Mouse (Mus musculus) embryonic fibroblast, embryonic 13.5 days (primary cell): ENCODE data around the gene Sh2d4b.

Experiments used
- CTCF ChIP-seq: IDR thresholded peaks from 2 replicates; pipeline ENCODE4 v1.5.1; 2011; ENCODE audit warnings: mild to moderate bottlenecking, control low read depth, low read length, moderate library complexity, borderline replicate concordance; ENCODE audit not compliant: insufficient read depth
- POLR2A ChIP-seq: IDR thresholded peaks from 2 replicates; pipeline ENCODE4 v1.6.1; 2011; ENCODE audit warnings: low read depth, mild to moderate bottlenecking, control low read depth, low read length, moderate library complexity

DNA sequence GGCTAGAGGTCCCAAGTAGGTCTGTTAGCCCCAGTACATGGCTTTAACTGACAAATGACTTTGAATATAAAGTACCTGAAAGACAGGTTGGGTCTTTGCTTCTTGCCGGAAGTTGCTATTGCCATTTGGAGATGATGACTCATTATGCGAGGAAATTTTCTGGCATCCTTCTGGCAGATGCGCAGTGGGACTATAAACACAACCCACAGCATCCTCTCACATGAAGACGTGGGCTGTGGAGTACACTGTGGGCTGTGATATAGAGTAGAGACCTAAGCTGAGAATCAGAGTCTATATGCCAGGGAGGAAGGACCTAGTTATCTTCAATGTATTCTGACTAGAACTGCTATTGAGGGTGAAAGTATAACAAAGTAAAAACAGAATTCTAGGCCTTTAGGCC, 1.6 kb downstream of the Sh2d4b start:
- TF ChIP-seq POLR2A (no peak), CTCF (no peak)
